Mouse (Mus musculus): Measurements from ENCODE around the gene Gm45140.

DNA sequence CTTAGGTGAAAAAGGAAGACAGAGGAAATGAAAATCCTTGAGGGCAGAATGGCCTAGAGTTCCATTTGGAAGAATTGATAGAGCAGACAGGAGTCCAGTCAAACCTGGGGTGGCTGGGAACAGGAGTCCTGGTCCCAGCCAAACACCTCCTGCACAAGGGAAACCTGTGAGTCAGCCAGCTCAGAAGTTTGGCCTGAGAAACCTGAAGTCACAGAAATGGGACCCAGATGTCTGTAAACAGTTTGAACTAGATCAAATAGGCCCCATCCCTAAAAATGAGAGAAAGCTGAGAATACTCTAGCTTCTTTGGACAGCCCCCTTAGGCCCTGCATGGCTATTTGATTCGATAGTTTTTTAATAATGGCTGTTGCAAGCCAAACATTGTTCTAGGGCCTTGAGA is 22.9 kb downstream of the Gm45140 start:
- no peak for TF ChIP-seq CTCF (IDR thresholded peaks at IDR 0.05; ENCODE audit: borderline replicate concordance, extremely low read depth, insufficient read depth, insufficient read length)
- TF ChIP-seq POLR2A (IDR thresholded peaks at IDR 0.05; ENCODE audit: borderline replicate concordance, extremely low read depth, insufficient read depth, insufficient read length, poor library complexity, severe bottlenecking), result no peak
